Comparison of ENCODE assay signal across 17 mouse cellular contexts in genomic region chrX:140490203-140490602, GRCm38 (mm10). TPM values are rescaled to one million over a fixed set of nuclear protein-coding genes. Genes with fewer than 3 reads are reported as not detected.
DNase-seq lines count a peak whose midpoint lies in the region; ATAC-seq lines count a peak whose summit lies in the region.
"Had no signal": no experiment of that assay in that cellular context is flagged by ENCODE, and none has a peak within 500 bp of the region (broad histone marks: within the 10 kb centered on the region; RNA-seq: fewer than 3 reads in every experiment).

No protein-coding gene starts in this region.

- peak; percentile 50 for DNase-seq in lung, postnatal 36 days
- DNase-seq in lung, adult 18-20 months: no peak
- DNase-seq: adrenal gland, adult 2 months; adrenal gland, adult 8-10 months; adrenal gland, postnatal 10 days; adrenal gland, postnatal 14 days; adrenal gland, postnatal 25 days; adrenal gland, postnatal 36 days; B cell, adult 2 months; cerebellum, adult 11 months; cerebellum, adult 11-12 months; cerebellum, adult 18-20 months had no signal

- ATAC-seq in granulocyte monocyte progenitor cell, adult 5-6 weeks (replicated peaks; ENCODE audit: poor library complexity, severe bottlenecking): peak; percentile 51
- ATAC-seq in inflammation-experienced regulatory T-cells, adult 6 months: no peak
- ATAC-seq: activated CD4-positive, CD25-positive, alpha-beta regulatory T cell, adult 4 months; CD4-positive, CD25-positive, alpha-beta regulatory T cell, adult 4 months; Patski had no signal

RNA-seq across cellular contexts. Expression of gene Prps1, which starts 33.8 kb away (rescaled TPM):
- total RNA-seq in granulocyte monocyte progenitor cell, adult 5-6 weeks (2014; fragmentation: Nextera tagmentation): 63.6 and 69.8 TPM in 2 replicates
- total RNA-seq in granulocyte monocyte progenitor cell, adult 5-6 weeks (2017): 56.4 and 78.2 TPM in 2 replicates
- 10 to 100 TPM; 41.7 to 51.8 (median 41.8) TPM for polyA plus RNA-seq in inflammation-experienced regulatory T-cells, adult 6 months (2017; shearing (Covaris generic))
